Mouse (Mus musculus): ENCODE data around the gene Scrn1.
A peak's percentile ranks its signal among the peaks of the same experiment; 100 is the strongest.

Gene Scrn1

DNA sequence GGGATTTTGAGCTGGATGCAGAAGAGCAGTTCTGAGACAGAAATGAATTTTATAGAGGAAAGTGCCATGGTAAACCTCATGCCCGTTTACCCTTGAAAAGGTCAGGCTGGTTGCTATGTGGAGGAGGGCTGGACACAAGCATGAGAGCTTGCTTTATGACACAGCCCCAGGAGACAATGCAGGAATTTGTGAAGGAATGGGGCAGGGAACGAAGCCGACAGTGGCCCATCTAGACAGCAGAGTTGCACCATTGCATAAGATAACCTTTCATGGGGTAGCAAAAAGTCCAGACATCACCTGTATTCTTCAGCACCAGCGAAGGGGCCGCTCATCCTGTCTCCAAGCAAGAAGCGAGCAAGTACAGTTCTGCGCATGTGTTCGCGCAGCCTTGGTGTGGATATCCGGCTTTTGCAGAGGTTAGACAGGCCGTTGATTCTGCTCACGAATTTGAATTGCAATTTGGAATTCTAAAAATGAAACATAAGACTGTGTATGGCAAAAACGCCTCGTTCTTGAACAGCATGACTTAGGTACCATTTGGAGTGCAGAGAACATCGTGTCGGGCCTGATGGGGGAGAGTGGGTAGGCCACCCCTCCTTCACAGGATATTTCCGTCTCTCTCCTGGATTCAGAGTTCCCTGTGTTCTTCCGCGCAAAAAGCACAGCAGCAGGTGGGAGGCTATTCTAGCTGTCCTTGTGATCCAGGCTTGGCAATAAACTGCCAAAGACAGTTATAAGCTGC, 90.2 kb downstream of the Scrn1 start:
- peak; percentile 95 for DNase-seq (ENCODE audit: low read depth, low spot score)

DNA sequence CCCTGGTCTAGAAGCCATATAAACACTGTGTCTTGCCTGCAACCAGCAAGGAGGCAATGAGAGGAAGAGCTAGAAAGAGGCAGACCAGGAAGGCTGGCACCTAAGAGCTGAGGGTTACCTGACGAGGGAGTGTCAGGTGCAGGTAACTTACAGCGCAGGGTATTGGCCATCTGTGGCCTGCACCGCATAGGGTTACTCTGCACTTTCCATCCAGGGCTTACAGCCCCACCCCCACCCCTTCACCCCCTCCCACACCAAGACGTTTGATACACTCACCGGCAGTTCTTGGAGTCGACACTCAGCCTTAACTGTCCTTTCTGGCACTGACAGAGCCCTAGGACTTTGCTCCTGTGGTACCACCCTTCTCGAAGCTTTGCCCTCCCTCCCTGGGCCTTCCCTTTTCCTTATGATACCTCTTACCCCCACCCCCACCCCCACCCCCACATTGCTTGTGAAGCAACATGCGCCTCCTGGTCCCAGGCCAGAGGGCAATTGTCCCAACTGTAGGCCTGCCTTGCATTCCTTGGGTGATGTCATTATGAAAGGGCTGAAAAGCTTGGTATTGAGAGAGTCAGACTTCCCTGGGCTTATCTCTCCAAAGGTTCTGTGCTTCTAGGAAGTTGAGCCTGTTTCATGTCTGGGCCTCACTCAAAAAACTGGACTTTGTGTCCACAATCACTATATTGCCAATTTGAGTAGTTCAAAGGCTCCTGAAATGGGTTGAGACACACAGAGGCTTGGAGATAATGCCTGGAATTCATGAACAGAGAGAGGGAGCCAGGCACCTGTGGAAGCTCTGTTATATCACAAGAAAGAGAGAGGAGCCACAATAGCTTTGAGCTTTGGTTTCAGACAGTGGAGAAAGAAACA, 93.2 kb downstream of the Scrn1 start:
- DNase-seq (ENCODE audit: low read depth, low spot score), result no peak

DNA sequence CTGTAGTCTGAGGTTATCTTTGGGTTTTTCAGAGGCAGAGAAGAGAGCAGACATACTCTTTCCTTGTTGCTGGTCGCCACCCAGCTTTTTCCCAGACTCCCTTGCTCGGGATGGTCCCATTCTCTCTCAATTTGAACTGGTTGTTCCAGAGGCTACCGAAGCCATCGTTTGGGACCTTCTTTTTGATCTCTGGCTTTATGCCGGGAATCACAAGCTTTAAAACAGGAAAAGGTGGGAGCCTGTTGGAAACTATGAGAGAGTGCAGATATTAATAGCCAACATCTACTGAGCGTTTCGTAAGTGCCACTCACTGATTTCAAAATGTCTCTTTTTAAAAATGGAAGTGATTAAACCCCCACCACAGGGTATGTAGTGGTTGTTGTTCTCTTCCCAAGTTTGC, 94.4 kb downstream of the Scrn1 start:
- DNase-seq (ENCODE audit: low read depth, low spot score), result peak; percentile 30

DNA sequence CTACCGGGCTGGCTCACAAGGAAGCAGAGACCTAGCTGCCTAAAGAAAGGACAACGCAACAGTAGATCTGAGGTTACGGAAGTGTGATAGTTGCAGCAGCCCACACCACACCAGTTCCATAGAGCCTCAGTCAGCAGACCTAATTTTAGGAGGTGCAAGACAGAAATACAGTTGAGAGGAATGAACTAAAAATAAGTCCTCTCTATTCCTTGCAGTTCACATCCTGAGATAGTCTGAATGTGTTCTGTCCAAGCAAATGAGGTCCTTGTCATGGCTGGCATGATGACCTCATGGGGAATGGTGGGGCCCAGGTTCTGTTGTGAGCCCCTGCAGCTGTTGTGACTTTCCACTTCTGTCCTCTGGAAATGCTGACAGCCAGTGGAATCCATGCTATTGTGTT, 98.9 kb downstream of the Scrn1 start:
- DNase-seq (ENCODE audit: low read depth, low spot score), result peak; percentile 75

DNA sequence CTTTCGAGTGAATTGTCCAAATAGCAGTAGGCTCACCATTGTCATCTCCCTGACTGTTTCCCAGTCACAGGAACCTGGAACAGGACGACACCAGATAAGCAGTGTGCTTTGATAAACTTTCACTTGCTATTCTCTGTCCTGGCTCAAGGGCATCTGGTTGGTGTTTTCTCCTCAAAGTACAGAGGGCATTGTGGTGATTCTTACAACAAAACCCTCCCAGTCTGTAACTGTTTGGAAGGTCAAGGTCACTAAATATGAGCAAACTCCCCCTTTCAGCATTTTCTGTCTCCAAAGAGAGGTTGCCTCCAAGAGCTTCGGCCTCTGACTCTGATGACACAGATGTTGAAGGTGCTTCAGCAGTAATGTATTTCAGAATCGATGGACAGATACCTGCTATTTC, 101.4 kb downstream of the Scrn1 start:
- no peak for DNase-seq (ENCODE audit: low read depth, low spot score)

DNA sequence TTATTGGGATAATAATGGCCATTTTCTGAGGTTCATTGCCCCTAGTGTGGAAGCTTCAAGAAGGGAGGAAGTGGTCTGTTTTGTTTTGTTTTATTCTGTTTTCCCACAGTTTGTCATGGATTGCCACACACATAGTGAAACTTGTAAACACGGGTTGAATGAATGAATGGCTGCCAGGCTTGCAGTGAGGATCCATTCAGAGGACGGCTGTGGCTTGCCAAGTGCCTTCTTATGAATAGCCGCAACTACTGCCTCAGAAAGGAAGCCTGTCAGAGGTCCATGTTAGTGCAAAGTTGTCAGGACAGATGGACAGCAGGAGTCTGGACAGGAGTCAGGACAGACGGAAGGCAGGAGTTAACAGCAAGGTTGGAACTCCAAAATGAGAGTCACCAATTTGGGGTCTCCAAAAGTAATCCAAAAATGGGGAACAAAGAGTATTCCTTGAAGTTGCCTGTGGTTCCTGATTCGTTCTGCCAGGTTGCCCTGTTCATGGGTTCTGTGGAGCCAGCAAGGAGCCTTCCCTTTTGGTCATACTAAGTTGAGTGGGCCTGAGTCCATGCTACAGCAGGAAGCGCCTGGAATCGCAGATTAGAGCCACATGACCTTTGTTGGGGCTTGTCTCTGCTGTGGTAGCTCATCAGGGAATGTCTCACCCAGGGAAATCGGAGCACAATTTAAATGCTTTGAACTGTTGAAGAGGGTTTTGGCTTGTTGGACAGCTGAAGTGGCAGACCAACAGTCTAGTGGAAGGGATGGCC, 102.4 kb downstream of the Scrn1 start:
- peak; percentile 70 for DNase-seq (ENCODE audit: low read depth, low spot score)

DNA sequence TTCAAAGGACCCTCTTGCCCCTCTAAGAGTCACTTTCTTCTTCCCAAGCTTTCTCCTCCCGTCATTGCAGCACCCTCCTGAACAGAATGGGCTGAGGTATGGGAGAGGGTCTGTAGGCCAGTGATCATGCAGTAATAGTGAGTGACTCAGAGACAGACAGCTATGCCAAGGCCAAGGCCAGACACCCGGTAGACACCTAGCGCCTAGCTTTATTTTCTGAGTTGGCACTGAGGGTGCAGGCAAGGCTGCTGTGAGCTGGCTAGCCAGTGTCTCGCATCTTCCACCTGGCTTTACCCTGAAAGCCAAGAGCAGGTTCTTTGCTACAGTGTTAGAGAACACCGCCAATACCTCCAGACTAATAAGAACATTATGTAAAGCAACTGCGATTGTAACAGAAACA, 103.5 kb downstream of the Scrn1 start:
- DNase-seq (ENCODE audit: low read depth, low spot score), result peak; percentile 73

DNA sequence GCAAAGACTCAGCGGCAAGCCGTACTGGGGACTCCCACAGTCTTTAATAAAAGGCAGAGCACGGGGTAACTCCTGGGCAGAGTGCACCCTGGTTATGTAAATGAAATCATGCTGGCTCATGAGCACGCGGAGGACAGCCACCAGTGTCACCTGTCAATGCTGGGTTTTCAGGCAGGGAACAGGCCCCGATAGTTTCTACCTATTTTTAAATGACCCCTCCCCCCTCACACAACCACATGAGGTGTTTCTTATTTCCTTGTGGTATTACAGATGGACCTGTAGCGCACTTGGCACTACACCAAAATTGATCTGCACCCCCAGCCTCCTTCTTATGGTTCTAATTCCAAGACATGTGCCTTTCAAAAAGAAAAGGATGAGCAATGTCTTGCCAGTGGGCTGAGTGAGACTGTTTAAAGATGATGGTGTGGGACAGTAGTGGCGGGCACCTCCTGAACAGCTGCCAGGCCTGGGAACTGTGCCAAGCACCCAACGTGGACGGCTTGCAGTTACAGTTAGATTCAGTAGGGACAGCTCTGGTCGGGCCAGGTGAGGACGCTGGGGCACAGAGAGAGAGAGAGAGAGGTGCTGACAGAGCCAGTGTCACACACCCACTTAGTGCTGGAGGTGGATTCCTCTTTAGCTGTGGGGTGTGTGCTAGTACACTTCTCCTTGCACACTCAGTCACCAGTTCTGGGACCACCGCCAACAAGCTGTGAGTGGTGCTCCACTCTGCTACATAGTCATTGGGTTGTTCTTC, 105.2 kb downstream of the Scrn1 start:
- peak; percentile 82 for DNase-seq (ENCODE audit: low read depth, low spot score)

DNA sequence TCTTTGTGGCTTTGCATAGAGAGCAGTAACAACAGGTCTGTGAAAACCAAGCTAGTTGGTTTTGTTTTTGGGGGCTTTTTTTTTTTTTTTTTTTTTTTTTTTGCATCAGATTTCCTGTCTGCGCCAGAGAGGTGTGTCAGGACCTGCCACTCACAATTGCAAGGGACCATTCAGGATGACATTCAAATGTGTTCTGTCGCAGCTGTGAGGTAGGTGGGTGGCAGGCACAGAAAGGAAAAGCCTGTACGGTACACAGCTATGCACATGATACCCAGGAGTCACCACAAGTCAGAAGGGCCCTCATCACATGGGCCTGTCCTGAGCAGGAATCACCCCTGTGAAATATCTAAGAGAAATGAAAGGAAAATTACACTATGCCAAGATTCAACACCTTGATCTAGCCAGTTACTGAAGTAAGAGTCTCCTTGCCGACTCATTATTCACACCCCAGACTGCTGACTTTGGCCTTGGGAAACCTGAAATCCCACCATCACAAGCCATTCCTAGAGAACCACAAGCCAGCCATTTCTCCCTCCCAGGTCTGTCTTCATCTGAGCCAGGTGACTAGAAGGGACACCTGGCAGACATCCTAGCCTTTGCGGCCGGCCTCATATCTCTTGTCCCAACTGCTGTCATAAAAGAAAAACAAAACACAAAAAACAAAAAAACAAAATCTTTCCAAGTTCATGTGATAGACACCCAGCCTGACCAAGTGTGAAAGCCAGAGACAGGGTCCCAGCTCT, 105.9 kb downstream of the Scrn1 start:
- DNase-seq (ENCODE audit: low read depth, low spot score), result peak; percentile 62

DNA sequence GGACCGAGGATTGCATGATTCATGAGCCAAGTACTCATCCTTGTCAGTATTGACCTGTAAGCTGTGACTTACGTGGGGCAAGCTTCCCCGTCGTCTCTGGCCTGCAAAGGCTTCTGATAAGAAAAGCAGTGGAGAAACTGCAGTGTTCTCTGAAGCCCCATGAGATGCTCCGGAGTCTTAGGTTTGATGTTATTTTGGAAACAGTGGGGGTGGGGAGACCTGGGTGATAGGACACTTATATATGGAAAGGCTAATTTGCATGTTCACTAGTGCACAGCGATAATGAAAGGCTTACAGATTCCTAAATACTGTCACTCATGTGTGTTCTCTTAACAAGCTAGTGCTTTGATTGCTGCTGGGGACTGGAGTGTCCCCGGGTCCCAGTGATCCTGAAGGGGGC, 106.6 kb downstream of the Scrn1 start:
- DNase-seq (ENCODE audit: low read depth, low spot score), result no peak

Measured in brain, adult 2 months (tissue).